Mouse (Mus musculus): ENCODE measurements at regions not wholly inside any gene's neighbourhood (a gene's known extent, or its start where the extent isn't known, plus 50 kb on each side); places are given as distances from the start of the nearest gene placed in this dataset.

DNA sequence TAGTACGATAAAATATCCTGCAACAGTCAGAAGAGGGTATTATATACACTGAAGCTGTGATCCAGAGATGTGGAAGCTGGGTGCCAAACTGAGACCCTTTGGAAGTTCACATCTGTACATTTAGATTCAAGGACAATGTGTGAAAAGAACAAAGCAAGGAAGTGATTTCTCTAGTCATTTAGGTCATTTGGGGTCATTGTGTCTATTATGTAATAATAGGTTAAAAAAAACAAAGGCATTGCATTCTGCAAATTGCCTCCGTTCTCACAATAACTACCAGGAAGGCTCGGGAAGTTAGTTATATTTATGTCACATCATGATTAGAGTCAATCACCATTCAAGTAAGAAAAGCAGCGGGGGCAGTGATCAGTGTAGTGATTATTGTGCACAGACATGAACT is 563.3 kb downstream of the Trim52 start:
- TF ChIP-seq POLR2A (IDR thresholded peaks at IDR 0.05; ENCODE audit: borderline replicate concordance, low read depth, low read length) (no peak), CTCF (IDR thresholded peaks at IDR 0.05; ENCODE audit: low read depth, low read length) (no peak)
- H3K27ac ChIP-seq (ENCODE audit: insufficient read depth, low read depth, low read length), result no peak overlapping the region

DNA sequence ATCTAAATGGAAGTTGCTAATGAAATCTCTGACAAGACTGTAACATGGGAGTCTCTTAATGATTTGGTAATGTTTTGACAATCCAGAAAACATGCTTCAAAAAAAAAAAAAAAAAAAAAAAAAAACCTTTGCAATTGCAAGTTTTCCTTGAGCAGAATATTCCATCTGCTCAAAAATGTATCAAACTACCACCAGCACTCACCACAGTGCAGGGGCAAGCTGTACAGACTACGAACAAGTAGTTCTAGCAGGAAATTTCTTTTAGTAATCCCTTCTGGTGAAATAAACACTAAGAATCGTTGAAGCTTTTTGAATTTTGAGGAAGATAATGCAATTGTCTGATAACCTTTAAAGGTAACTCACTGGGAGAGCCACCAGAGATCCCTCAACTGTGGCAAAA is 572.0 kb downstream of the Trim52 start:
- Histone ChIP-seq H3K27ac (ENCODE audit: insufficient read depth, low read depth, low read length) (no peak overlapping the region), H3K4me1 (ENCODE audit: control insufficient read depth, insufficient read depth, low read length) (peaks cover 5% of the 10 kb centered on the region; the same call in 1 of the 2 replicates), H3K4me3 (ENCODE audit: insufficient read depth, low read length) (no peak overlapping the region)
- TF ChIP-seq POLR2A (IDR thresholded peaks at IDR 0.05; ENCODE audit: borderline replicate concordance, low read depth, low read length) (no peak), CTCF (IDR thresholded peaks at IDR 0.05; ENCODE audit: low read depth, low read length) (no peak)

More for the DNA sequence above, 563.3 kb downstream of the Trim52 start:
- Histone ChIP-seq H3K4me3 (ENCODE audit: insufficient read depth, low read length) (no peak overlapping the region), H3K4me1 (ENCODE audit: control insufficient read depth, insufficient read depth, low read length) (peaks cover 9% of the 10 kb centered on the region)

DNA sequence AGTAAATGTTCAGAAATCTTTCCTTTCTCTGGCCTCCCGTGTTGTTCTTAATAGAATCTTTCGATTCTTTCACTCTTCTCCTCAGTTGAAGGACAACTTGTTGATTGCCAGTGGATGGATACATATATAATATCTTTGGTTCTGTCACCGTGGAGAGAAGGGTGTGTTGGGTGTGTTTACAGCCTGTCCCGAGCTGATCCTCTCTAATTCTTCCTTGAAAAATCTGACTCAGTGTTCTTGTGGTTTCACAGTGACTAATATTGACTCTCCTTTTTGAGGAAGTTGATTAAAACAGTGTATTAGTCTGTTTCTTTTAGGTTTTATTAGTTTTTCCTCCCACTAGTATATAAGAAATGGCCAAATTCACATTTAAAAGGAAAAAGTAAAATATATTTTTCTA is 575.2 kb downstream of the Trim52 start:
- Histone ChIP-seq H3K4me1 (ENCODE audit: control insufficient read depth, insufficient read depth, low read length) (peaks cover 5% of the 10 kb centered on the region; the same call in 1 of the 2 replicates), H3K27ac (ENCODE audit: insufficient read depth, low read depth, low read length) (peak overlapping the region; percentile 40; the same call in 1 of the 2 replicates), H3K4me3 (ENCODE audit: insufficient read depth, low read length) (no peak overlapping the region)
- TF ChIP-seq CTCF (IDR thresholded peaks at IDR 0.05; ENCODE audit: low read depth, low read length) (no peak), POLR2A (IDR thresholded peaks at IDR 0.05; ENCODE audit: borderline replicate concordance, low read depth, low read length) (no peak)

GRCm38 (mm10) chr14:106687361-106687760 is 581.4 kb downstream of the Trim52 start:
- Histone ChIP-seq H3K27ac (ENCODE audit: insufficient read depth, low read depth, low read length) (no peak overlapping the region), H3K4me3 (ENCODE audit: insufficient read depth, low read length) (no peak overlapping the region), H3K4me1 (ENCODE audit: control insufficient read depth, insufficient read depth, low read length) (no peaks in the 10 kb centered on the region)
- TF ChIP-seq POLR2A (IDR thresholded peaks at IDR 0.05; ENCODE audit: borderline replicate concordance, low read depth, low read length) (no peak), CTCF (IDR thresholded peaks at IDR 0.05; ENCODE audit: low read depth, low read length) (no peak)

DNA sequence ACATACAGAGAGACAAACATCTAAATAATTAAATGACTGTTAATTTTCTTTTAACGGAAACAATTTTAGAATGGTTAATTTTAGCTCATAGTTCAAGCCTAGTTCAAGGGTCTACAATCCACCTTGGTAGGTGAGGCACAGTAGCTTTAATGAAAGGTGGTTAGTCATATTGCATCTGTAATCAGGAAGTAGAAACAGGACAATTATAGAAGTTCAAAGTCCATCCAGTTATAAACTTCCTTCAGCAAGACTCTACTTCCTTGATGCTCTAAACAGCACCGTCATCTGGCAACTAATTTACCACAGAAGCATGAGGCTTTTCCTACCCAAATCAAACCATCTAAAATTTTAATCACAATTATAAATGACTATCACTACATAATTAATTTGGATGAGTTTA is 608.0 kb downstream of the Trim52 start:
- Histone ChIP-seq H3K4me3 (ENCODE audit: insufficient read depth, low read length) (no peak overlapping the region), H3K27ac (ENCODE audit: insufficient read depth, low read depth, low read length) (no peak overlapping the region), H3K4me1 (ENCODE audit: control insufficient read depth, insufficient read depth, low read length) (no peaks in the 10 kb centered on the region)
- TF ChIP-seq POLR2A (IDR thresholded peaks at IDR 0.05; ENCODE audit: borderline replicate concordance, low read depth, low read length), result no peak
- TF ChIP-seq CTCF (IDR thresholded peaks at IDR 0.05; ENCODE audit: low read depth, low read length), result no peak

DNA sequence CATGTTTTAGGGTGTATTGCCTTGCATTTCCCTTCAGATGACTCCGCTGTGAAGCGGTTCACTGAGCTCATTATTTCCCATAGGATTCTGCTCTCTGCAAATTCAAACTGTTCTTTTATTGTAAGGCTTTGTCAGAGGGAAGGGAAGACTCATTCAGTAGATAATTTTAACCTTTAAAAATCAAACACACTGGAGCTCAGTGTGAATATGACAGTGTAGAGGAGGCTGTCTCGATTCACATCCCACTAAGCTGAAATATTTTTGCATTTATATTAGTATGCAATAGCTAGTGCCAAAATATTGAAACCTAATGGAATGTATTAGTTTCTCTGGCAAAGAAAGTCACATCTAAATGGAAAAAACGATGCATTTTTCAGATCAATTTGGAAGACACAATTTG is 627.8 kb downstream of the Trim52 start:
- no peak overlapping the region for H3K4me3 ChIP-seq (ENCODE audit: insufficient read depth, low read length)
- no peaks in the 10 kb centered on the region for H3K4me1 ChIP-seq (ENCODE audit: control insufficient read depth, insufficient read depth, low read length)
- TF ChIP-seq POLR2A (IDR thresholded peaks at IDR 0.05; ENCODE audit: borderline replicate concordance, low read depth, low read length), result no peak
- H3K27ac ChIP-seq (ENCODE audit: insufficient read depth, low read depth, low read length), result no peak overlapping the region

- no peaks in the 10 kb centered on the region for H3K4me1 ChIP-seq (ENCODE audit: control insufficient read depth, insufficient read depth, low read length)
- TF ChIP-seq POLR2A (IDR thresholded peaks at IDR 0.05; ENCODE audit: borderline replicate concordance, low read depth, low read length), result no peak
- TF ChIP-seq CTCF (IDR thresholded peaks at IDR 0.05; ENCODE audit: low read depth, low read length), result no peak
- H3K4me3 ChIP-seq (ENCODE audit: insufficient read depth, low read length), result no peak overlapping the region
- no peak overlapping the region for H3K27ac ChIP-seq (ENCODE audit: insufficient read depth, low read depth, low read length)
These were observed 634.9 kb downstream of the Trim52 start for GRCm38 (mm10) chr14:106740857-106741256.

- Histone ChIP-seq H3K4me1 (ENCODE audit: control insufficient read depth, insufficient read depth, low read length) (no peaks in the 10 kb centered on the region), H3K27ac (ENCODE audit: insufficient read depth, low read depth, low read length) (no peak overlapping the region), H3K4me3 (ENCODE audit: insufficient read depth, low read length) (no peak overlapping the region)
- TF ChIP-seq CTCF (IDR thresholded peaks at IDR 0.05; ENCODE audit: low read depth, low read length), result no peak
- TF ChIP-seq POLR2A (IDR thresholded peaks at IDR 0.05; ENCODE audit: borderline replicate concordance, low read depth, low read length), result no peak
These were observed 654.2 kb downstream of the Trim52 start for GRCm38 (mm10) chr14:106760150-106760549.

GRCm38 (mm10) chr14:106763089-106763605 is 657.1 kb downstream of the Trim52 start:
- no peak for TF ChIP-seq CTCF (IDR thresholded peaks at IDR 0.05; ENCODE audit: low read depth, low read length)
- no peak for TF ChIP-seq POLR2A (IDR thresholded peaks at IDR 0.05; ENCODE audit: borderline replicate concordance, low read depth, low read length)
- no peaks in the 10 kb centered on the region for H3K4me1 ChIP-seq (ENCODE audit: control insufficient read depth, insufficient read depth, low read length)
- no peak overlapping the region for H3K27ac ChIP-seq (ENCODE audit: insufficient read depth, low read depth, low read length)
- H3K4me3 ChIP-seq (ENCODE audit: insufficient read depth, low read length), result no peak overlapping the region

GRCm38 (mm10) chr14:106765884-106766467 is 660.0 kb downstream of the Trim52 start:
- TF ChIP-seq POLR2A (IDR thresholded peaks at IDR 0.05; ENCODE audit: borderline replicate concordance, low read depth, low read length) (no peak), CTCF (IDR thresholded peaks at IDR 0.05; ENCODE audit: low read depth, low read length) (no peak)
- no peaks in the 10 kb centered on the region for H3K4me1 ChIP-seq (ENCODE audit: control insufficient read depth, insufficient read depth, low read length)
- H3K4me3 ChIP-seq (ENCODE audit: insufficient read depth, low read length), result no peak overlapping the region
- H3K27ac ChIP-seq (ENCODE audit: insufficient read depth, low read depth, low read length), result no peak overlapping the region

Data from bone marrow macrophage, adult 2 months (primary cell).